Mouse (Mus musculus): ENCODE data around the gene Ep300. TPM values are rescaled to one million over a fixed set of nuclear protein-coding genes. Genes with fewer than 3 reads are reported as not detected.

Ep300 gene
- polyA plus RNA-seq, 1 experiment from 2014 or later = 34.8 TPM

Small RNA genes lying within 50 kb of the gene (microRNA-seq; reads per million reads assigned to microRNA genes)
- not detected for gene Gm23880

Other genes with a start within 250 kb of the Ep300 start
- gene Slc25a17, start 224.5 kb upstream of the Ep300 start, polyA plus RNA-seq (2014; fragmentation: Nextera tagmentation; extraction: Ambion mirVana) = 117 and 127 TPM in 2 replicates
- gene St13, start 185.3 kb upstream of the Ep300 start, polyA plus RNA-seq (2014; fragmentation: Nextera tagmentation; extraction: Ambion mirVana) = 171 and 181 TPM in 2 replicates
- gene Xpnpep3, start 185.2 kb upstream of the Ep300 start, polyA plus RNA-seq (2014; fragmentation: Nextera tagmentation; extraction: Ambion mirVana) = 5.5 and 10.0 TPM in 2 replicates
- 1.3 and 1.5 TPM in 2 replicates for gene Dnajb7, start 177.1 kb upstream of the Ep300 start, polyA plus RNA-seq (2014; fragmentation: Nextera tagmentation; extraction: Ambion mirVana)
- 512 and 656 TPM in 2 replicates for gene Rbx1, start 119.1 kb upstream of the Ep300 start, polyA plus RNA-seq (2014; fragmentation: Nextera tagmentation; extraction: Ambion mirVana)
- gene L3mbtl2, start 78.5 kb downstream of the Ep300 start, polyA plus RNA-seq (2014; fragmentation: Nextera tagmentation; extraction: Ambion mirVana) = 16.0 and 26.0 TPM in 2 replicates
- gene Chadl, start 111.9 kb downstream of the Ep300 start, polyA plus RNA-seq (2014; fragmentation: Nextera tagmentation; extraction: Ambion mirVana) = 5.0 and 5.3 TPM in 2 replicates
- 46.3 and 60.5 TPM in 2 replicates for gene Zc3h7b, start 159.7 kb downstream of the Ep300 start, polyA plus RNA-seq (2014; fragmentation: Nextera tagmentation; extraction: Ambion mirVana)
- 85.0 and 100.0 TPM in 2 replicates for gene Rangap1, start 160.2 kb downstream of the Ep300 start, polyA plus RNA-seq (2014; fragmentation: Nextera tagmentation; extraction: Ambion mirVana)
- 16.1 and 19.2 TPM in 2 replicates for gene Tef, start 217.1 kb downstream of the Ep300 start, polyA plus RNA-seq (2014; fragmentation: Nextera tagmentation; extraction: Ambion mirVana)